Mouse (Mus musculus) embryonic fibroblast, embryonic 13.5 days (primary cell): ENCODE results near the gene Hpcal4.

Experiments used
- CTCF ChIP-seq: IDR thresholded peaks from 2 replicates; pipeline ENCODE4 v1.5.1; 2011; ENCODE audit warnings: mild to moderate bottlenecking, control low read depth, low read length, moderate library complexity, borderline replicate concordance; ENCODE audit not compliant: insufficient read depth
- POLR2A ChIP-seq: IDR thresholded peaks from 2 replicates; pipeline ENCODE4 v1.6.1; 2011; ENCODE audit warnings: low read depth, mild to moderate bottlenecking, control low read depth, low read length, moderate library complexity

DNA sequence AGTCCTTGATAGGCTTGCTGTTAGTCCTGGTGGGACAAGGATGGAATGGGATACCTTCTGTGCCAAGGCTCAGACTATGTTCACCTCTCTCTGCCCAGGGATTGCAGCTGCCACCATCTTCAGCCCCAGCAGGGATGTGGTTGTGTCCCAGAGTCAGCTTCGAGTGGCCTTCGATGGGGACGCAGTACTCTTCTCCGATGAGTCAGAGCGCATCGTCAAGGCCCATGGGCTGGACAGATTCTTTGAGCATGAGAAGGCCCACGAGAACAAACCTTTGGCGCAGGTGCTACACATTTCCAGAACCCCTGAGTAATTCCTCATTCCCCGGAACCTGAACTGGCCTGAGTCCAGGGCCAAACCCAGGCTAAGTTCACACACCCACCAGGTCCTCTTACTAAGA lies 30.9 kb downstream of the Hpcal4 start:
- no peak for TF ChIP-seq CTCF
- no peak for TF ChIP-seq POLR2A
